Mouse (Mus musculus): Measurements from ENCODE around the gene Pced1b.

- TF ChIP-seq CTCF (IDR thresholded peaks at IDR 0.05; ENCODE audit: low read depth) (no peak), EP300 (IDR thresholded peaks at IDR 0.05; ENCODE audit: low read depth) (no peak)
These were observed 128.2 kb downstream of the Pced1b start for GRCm38 (mm10) chr15:97374845-97375720.
